Mouse (Mus musculus) midbrain, embryonic 16.5 days (tissue): Measurements from ENCODE around the gene Pilrb2. TPM values are rescaled to one million over a fixed set of nuclear protein-coding genes. Genes with fewer than 3 reads are reported as not detected.
"Not testable (repeated sequence)": the region's sequence is repeated elsewhere in the genome, so short reads cannot be mapped to it uniquely, and the experiment has no call there.

Experiments used
- ATAC-seq: fragments of 200-750 bp; cut with Nextera tagmentation; 2 replicates; pipeline ENCODE4 v1.8.0; 2017; ENCODE audit warnings: moderate TSS enrichment
- H3K27ac ChIP-seq: fragments of 300-500 bp; sonication (generic); 2 replicates; pipeline ENCODE4 v1.5.1; 2014; ENCODE audit warnings: mild to moderate bottlenecking, low read length, mixed read lengths
- H3K27me3 ChIP-seq: fragments of 300-500 bp; sonication (generic); 2 replicates; pipeline ENCODE4 v1.6.1; 2014; ENCODE audit warnings: low read depth, low read length, mixed read lengths; ENCODE audit not compliant: control insufficient read depth, insufficient read depth
- H3K36me3 ChIP-seq: fragments of 300-500 bp; sonication (generic); 2 replicates; pipeline ENCODE4 v1.6.1; 2014; ENCODE audit warnings: mild to moderate bottlenecking, low read length, moderate library complexity, mixed read lengths; ENCODE audit not compliant: control insufficient read depth, insufficient read depth
- H3K4me1 ChIP-seq: fragments of 300-500 bp; sonication (generic); 2 replicates; pipeline ENCODE4 v1.6.1; 2014; ENCODE audit warnings: mild to moderate bottlenecking, low read length, mixed read lengths; ENCODE audit not compliant: control insufficient read depth, insufficient read depth
- H3K4me2 ChIP-seq: fragments of 300-500 bp; sonication (generic); 2 replicates; pipeline ENCODE4 v1.6.1; 2014; ENCODE audit warnings: mild to moderate bottlenecking, low read length, mixed read lengths
- H3K4me3 ChIP-seq: fragments of 300-500 bp; sonication (generic); 2 replicates; pipeline ENCODE4 v1.5.1; 2014; ENCODE audit warnings: low read depth, mild to moderate bottlenecking, low read length, moderate library complexity, mixed read lengths
- H3K9ac ChIP-seq: fragments of 300-500 bp; sonication (generic); 2 replicates; pipeline ENCODE4 v1.6.1; 2014; ENCODE audit warnings: low read depth, low read length, mixed read lengths
- H3K9me3 ChIP-seq: fragments of 300-500 bp; sonication (generic); replicated peaks from 2 replicates; pipeline ENCODE4 v1.6.1; 2014; ENCODE audit warnings: mild to moderate bottlenecking, low read length, mixed read lengths; ENCODE audit not compliant: control insufficient read depth, poor library complexity, severe bottlenecking
- WGBS: fragments of 180-500 bp; shearing (Covaris S2); extraction: QIAGEN DNeasy Blood & Tissue Kit; methylation state at CpG from one replicate; pipeline ENCODE4 v1.1.7; 2014; 5-methylcytosine and 5-hydroxymethylcytosine counted together
- polyA plus RNA-seq: library from polyadenylated mRNA; unstranded; fragments of >200 nt; fragmentation: Nextera tagmentation; extraction: Ambion mirVana; gene quantifications from 2 replicates; pipeline ENCODE4 v1.2.1, GENCODE M21; 2015

Pilrb2 gene
- polyA plus RNA-seq, 1 experiment from 2014 or later: not detected

DNA sequence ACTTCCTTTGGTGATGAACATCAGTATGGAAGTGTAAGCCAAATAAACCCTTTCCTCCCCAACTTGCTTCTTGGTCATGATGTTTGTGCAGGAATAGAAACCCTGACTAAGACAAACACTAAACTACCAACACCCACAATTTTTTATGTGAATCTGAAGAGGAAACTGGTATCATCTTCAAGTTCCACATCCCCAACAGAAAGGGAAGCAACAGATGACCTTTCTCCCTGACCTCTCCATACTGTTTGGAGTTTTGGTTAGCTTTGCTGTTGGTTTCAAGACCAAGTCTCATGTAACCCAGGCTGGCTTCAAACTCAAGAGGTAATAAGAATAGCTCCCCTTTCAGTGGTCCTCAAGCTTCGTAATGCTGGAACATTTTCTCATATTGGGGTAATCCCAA is 21.3 kb downstream of the Pilrb2 start:
- H3K9me3 ChIP-seq, H3K4me2 ChIP-seq, H3K4me1 ChIP-seq, ATAC-seq, H3K27me3 ChIP-seq, H3K27ac ChIP-seq, H3K9ac ChIP-seq, H3K36me3 ChIP-seq, H3K4me3 ChIP-seq: not testable (repeated sequence)
- 86% methylated on average over 1 of the region's 1 CpGs for WGBS

DNA sequence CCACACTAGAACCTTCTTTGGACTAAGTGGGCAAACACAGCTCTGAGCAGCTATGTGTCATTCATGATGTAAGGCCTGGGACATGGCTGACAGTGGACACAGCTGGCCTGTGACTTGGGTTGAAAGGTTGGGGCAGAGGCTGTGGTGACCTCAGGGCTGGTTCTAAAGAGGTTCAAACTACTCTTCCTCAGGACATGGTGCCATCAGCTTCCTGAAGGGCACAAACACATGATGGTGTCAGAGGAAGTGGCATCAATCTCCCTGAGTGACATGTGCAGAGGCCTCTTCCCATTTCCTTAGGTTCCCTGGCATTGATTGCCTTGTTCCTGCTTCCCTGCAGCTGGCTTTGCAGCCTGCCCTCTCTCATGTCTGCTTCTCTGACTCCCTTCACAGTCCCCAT is 34.5 kb downstream of the Pilrb2 start:
- ATAC-seq, H3K4me2 ChIP-seq, H3K27me3 ChIP-seq: not testable (repeated sequence)

DNA sequence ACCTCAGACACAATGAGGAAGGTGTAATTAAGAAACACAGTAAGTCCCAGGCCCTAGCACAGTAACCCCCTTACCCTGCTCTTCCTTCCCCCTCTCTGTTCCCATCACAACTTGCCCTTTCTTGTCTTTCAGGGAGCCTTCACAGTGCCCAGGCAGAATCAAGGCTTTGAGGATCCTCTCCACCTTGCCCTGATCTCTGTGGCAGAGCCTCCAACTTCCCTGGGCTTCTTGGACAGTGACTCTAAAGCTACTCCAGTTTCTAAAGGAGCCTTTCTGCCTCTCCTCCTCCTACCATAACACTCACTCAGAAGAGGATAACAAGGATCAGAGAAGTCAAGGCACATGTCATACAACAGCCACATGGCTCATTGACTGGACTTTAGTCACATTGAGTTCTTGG is 35.0 kb downstream of the Pilrb2 start:
- Histone ChIP-seq H3K9me3 (no peaks in the 10 kb centered on the region), H3K4me2 (no peak overlapping the region), H3K27ac (no peak overlapping the region), H3K27me3 (no peaks in the 10 kb centered on the region), H3K9ac (no peak overlapping the region), H3K4me3 (no peak overlapping the region), H3K4me1 (no peaks in the 10 kb centered on the region), H3K36me3 (no peaks in the 10 kb centered on the region)
- no peak for ATAC-seq

More for the DNA sequence above, 34.5 kb downstream of the Pilrb2 start:
- not testable (repeated sequence) for H3K4me1 ChIP-seq, H3K4me3 ChIP-seq, H3K9ac ChIP-seq, H3K27ac ChIP-seq, H3K9me3 ChIP-seq, H3K36me3 ChIP-seq

GRCm38 (mm10) chr5:137835966-137836520 is 35.6 kb downstream of the Pilrb2 start, which contains the start of gene Pilra:
Gene Pilra, minus strand, starts transcription at chr5:137836281.
- not testable (repeated sequence) for H3K9ac ChIP-seq, H3K4me2 ChIP-seq, H3K27me3 ChIP-seq, H3K4me1 ChIP-seq, ATAC-seq, H3K27ac ChIP-seq, H3K9me3 ChIP-seq, H3K36me3 ChIP-seq, H3K4me3 ChIP-seq
- WGBS: 54% methylated on average over 2 of the region's 2 CpGs

- no peaks in the 10 kb centered on the region for H3K27me3 ChIP-seq
- no peak overlapping the region for H3K4me3 ChIP-seq
- ATAC-seq: no peak
- H3K9ac ChIP-seq: no peak overlapping the region
- 62% methylated on average over 4 of the region's 4 CpGs for WGBS
- H3K27ac ChIP-seq: no peak overlapping the region
- H3K4me2 ChIP-seq: no peak overlapping the region
- no peaks in the 10 kb centered on the region for H3K9me3 ChIP-seq
- no peaks in the 10 kb centered on the region for H3K36me3 ChIP-seq
- no peaks in the 10 kb centered on the region for H3K4me1 ChIP-seq
Observed at GRCm38 (mm10) chr5:137833500-137833899, 38.1 kb downstream of the Pilrb2 start.

GRCm38 (mm10) chr5:137831506-137831905 is 40.1 kb downstream of the Pilrb2 start:
- Histone ChIP-seq H3K9me3 (no peaks in the 10 kb centered on the region), H3K4me3 (no peak overlapping the region), H3K4me2 (no peak overlapping the region), H3K36me3 (no peaks in the 10 kb centered on the region), H3K4me1 (no peaks in the 10 kb centered on the region), H3K27ac (no peak overlapping the region), H3K27me3 (no peaks in the 10 kb centered on the region), H3K9ac (no peak overlapping the region)
- 71% methylated on average over 6 of the region's 6 CpGs for WGBS
- ATAC-seq: no peak

GRCm38 (mm10) chr5:137831106-137831505 is 40.5 kb downstream of the Pilrb2 start:
- Histone ChIP-seq H3K4me3 (no peak overlapping the region), H3K4me2 (no peak overlapping the region), H3K4me1 (no peaks in the 10 kb centered on the region), H3K9ac (no peak overlapping the region), H3K36me3 (no peaks in the 10 kb centered on the region), H3K27ac (no peak overlapping the region), H3K27me3 (no peaks in the 10 kb centered on the region), H3K9me3 (no peaks in the 10 kb centered on the region)
- no peak for ATAC-seq
- WGBS: 90% methylated on average over 4 of the region's 4 CpGs

DNA sequence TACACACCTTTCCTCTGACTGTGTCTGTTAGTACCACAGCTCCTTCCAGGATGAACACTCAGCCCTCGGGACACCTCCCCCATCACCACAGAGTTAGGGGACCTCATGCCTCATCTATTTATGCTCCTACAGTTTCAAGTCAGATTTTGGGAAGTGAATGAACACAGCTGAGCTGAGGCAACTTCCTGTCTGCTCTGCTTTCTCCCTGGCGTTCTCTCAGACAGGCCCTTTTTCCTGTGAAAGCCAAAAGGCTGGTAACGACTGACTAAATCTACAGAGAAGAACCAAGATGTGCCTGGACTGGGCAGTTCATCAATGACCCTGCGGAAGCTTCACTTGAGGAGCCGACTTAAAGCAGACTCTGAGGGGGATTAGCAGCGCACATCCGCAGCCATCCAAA is 41.4 kb downstream of the Pilrb2 start:
- WGBS: 83% methylated on average over 7 of the region's 7 CpGs
- Histone ChIP-seq H3K9ac (no peak overlapping the region), H3K27me3 (no peaks in the 10 kb centered on the region), H3K27ac (no peak overlapping the region), H3K9me3 (no peaks in the 10 kb centered on the region), H3K4me2 (no peak overlapping the region), H3K4me1 (no peaks in the 10 kb centered on the region), H3K36me3 (no peaks in the 10 kb centered on the region), H3K4me3 (no peak overlapping the region)
- no peak for ATAC-seq

DNA sequence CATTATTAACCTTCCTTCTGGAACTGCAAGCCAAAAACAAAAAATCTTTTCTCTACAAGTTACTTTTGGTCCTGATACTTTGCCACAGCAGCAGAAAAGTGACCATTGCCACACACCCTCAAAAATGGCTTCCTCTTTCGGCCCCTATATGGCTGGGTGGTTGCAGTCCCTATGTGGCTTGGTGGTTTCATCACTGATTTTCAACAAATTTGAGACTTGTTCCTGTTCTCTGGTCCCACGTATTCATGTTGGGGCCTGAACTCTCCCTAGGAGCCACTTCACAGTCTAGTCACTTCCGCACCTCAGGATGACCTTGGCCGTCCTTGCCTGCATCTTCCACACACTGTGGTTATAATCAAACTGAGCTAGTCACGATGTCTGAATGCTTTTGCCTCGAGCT is 42.9 kb downstream of the Pilrb2 start:
- no peak overlapping the region for H3K9ac ChIP-seq
- no peak overlapping the region for H3K4me2 ChIP-seq
- H3K27me3 ChIP-seq: no peaks in the 10 kb centered on the region
- H3K4me3 ChIP-seq: no peak overlapping the region
- no peak for ATAC-seq
- H3K36me3 ChIP-seq: no peaks in the 10 kb centered on the region
- WGBS: 89% methylated on average over 6 of the region's 6 CpGs
- no peaks in the 10 kb centered on the region for H3K4me1 ChIP-seq
- H3K9me3 ChIP-seq: no peaks in the 10 kb centered on the region
- no peak overlapping the region for H3K27ac ChIP-seq
